Mouse (Mus musculus) urinary bladder, postnatal 0 days (tissue): ENCODE data around the gene Minpp1. TPM values are rescaled to one million over a fixed set of nuclear protein-coding genes. Genes with fewer than 3 reads are reported as not detected.

Experiments used
- polyA plus RNA-seq: library from polyadenylated mRNA; unstranded; fragments of >200 nt; fragmentation: Nextera tagmentation; extraction: Ambion mirVana; gene quantifications from 2 replicates; pipeline ENCODE4 v1.2.1, GENCODE M21; 2015

Gene Minpp1
- 27.2 and 30.0 TPM in 2 replicates for polyA plus RNA-seq

GRCm38 (mm10) chr19:32485681-32486105, at the start of gene Minpp1:
Gene Minpp1 (plus strand): TSS chr19:32485769.

DNA sequence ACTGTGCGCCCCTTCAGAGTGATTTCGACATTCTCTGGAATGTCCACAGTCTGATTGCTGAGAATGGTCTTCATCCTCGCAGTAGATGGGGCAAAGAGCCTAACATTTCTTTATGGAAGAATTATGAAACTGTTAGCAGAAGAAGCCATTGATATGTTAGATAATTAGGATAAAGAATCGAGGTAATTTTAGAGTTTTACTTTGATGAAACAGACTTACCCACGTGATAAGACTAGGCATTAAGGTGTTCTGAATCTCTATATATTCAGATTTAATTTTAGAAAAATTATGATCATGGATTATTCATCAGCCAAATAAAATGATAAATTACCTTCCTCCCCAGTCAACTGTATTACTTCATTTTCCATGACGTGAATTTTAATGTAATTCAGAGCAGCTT, 19.1 kb upstream of the Minpp1 start, which contains the start of gene Rpl9-ps6:
Gene Rpl9-ps6, minus strand, starts transcription at position 101 of the 400 bp plus-strand sequence.

Other genes starting within 250 kb of the Minpp1 start
- 39.8 and 48.1 TPM in 2 replicates for gene Sgms1, start 96.1 kb upstream of the Minpp1 start, polyA plus RNA-seq
- gene Rpl9-ps6, start 19.2 kb upstream of the Minpp1 start, polyA plus RNA-seq = 84.7 and 89.9 TPM in 2 replicates
- gene Papss2, start 110.0 kb downstream of the Minpp1 start, polyA plus RNA-seq = 3.7 and 8.8 TPM in 2 replicates